Mouse (Mus musculus): ENCODE data around the gene Clgn.

DNA sequence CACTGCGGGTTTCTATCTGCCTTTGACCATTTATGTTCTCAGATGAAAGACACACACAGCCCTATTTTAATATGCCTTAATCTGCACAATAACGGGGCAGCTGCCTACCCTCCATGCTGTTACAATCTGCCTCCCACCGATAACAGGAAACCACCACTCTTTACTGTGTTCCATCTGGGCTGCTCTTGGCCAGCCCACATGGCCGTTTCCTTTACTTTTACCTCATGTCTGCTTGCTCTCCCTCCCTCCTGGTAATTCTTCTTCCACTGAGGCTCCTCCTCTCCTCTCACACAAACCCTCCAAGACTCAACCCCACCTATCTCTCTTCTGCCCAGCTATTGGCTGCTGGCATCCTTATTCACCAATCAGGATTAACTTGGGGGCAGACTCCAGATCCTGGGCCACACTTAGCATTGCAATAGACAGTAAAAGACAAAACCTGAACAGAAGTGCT is 39.4 kb downstream of the Clgn start:
- TF ChIP-seq EP300 (IDR thresholded peaks at IDR 0.05; ENCODE audit: low read depth) (no peak), CTCF (IDR thresholded peaks at IDR 0.05; ENCODE audit: low read depth) (no peak)

All from heart, postnatal 0 days (tissue).